Mouse (Mus musculus) left cerebral cortex, postnatal 4 days (tissue): ENCODE measurements around the gene Gne. TPM values are rescaled to one million over a fixed set of nuclear protein-coding genes. Genes with fewer than 3 reads are reported as not detected.

Experiments
- total RNA-seq, 2 experiments: library from RNA; stranded (reverse); gene quantifications; 2 replicates each; pipeline ENCODE4 v1.2.3; 2021

The Gne gene
- total RNA-seq, 2 experiments from 2014 or later = 46.3 to 51.6 TPM

Other genes with a start within 250 kb of the Gne start
- not detected for gene Olfr157, start 244.0 kb downstream of the Gne start, total RNA-seq
- not detected for gene Olfr155, start 232.6 kb downstream of the Gne start, total RNA-seq
- 1 to 10 TPM; 6.8 to 7.6 TPM for gene Reck, start 208.6 kb downstream of the Gne start, total RNA-seq
- 10 to 100 TPM; 11.1 to 14.9 TPM for gene Glipr2, start 126.8 kb downstream of the Gne start, total RNA-seq
- under 1 TPM in 1 of 2 experiments, not detected in 1; 0.26 TPM for gene Ccin, start 100.7 kb downstream of the Gne start, total RNA-seq
- 100 to 1,000 TPM; 333 to 337 TPM for gene Clta, start 79.7 kb downstream of the Gne start, total RNA-seq
- gene Rnf38, start 149.6 kb upstream of the Gne start, total RNA-seq = 100 to 1,000 TPM; 111 to 113 TPM
- gene Melk, start 216.7 kb upstream of the Gne start, total RNA-seq = 1 to 10 TPM; 2.2 to 2.3 TPM